12 mouse cellular contexts compared by ENCODE assay signal in the genomic region with DNA sequence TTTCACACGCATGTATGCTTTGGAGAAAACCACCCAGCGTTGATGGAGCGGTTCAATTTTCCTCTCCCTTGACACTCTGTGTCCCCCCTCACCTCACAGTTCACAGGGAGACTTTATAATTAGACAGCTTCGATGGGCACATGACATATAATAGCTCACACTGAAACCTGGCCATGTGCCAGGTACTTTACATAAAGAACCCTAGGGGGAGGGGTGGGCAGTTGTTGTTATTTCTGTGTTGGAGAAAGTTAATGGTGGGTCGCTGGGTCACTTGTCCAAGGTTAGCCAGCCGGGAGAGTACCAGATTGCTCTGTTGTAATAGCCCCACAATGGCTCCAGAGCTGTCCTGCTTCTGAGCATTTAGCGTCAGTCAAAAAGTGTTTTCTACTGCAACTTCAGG.
DNase-seq lines count a peak whose midpoint lies in the region; ATAC-seq lines count a peak whose summit lies in the region.
"Had no signal": no experiment of that assay in that cellular context is flagged by ENCODE, and none has a peak within 500 bp of the region (broad histone marks: within the 10 kb centered on the region; RNA-seq: fewer than 3 reads in every experiment).

No protein-coding gene starts in this region.

- intact Hi-C loops in left cerebral cortex, postnatal 10 days (cut with DNase I), result no loop called here

- WGBS in hindbrain, embryonic 11.5 days, result 66% methylated on average over 7 of the region's 7 CpGs
- WGBS in hindbrain, embryonic 12.5 days, result 38% methylated on average over 7 of the region's 7 CpGs
- 10% methylated on average over 7 of the region's 7 CpGs for WGBS in forebrain, embryonic 16.5 days

- no peaks in the 10 kb centered on the region for H3K4me1 ChIP-seq in hindbrain, embryonic 11.5 days (replicated peaks; ENCODE audit: control insufficient read depth, insufficient read depth, low read length)
- H3K4me1 ChIP-seq in hindbrain, embryonic 12.5 days, result peaks cover 7% of the 10 kb centered on the region
- peaks cover 26% of the 10 kb centered on the region for H3K4me1 ChIP-seq in forebrain, embryonic 16.5 days (replicated peaks; ENCODE audit: control insufficient read depth, insufficient read depth, low read length)
- H3K4me1 ChIP-seq: embryonic facial prominence, embryonic 13.5 days had no signal

- no peaks in the 10 kb centered on the region for H3K27me3 ChIP-seq in hindbrain, embryonic 11.5 days (ENCODE audit: control insufficient read depth, insufficient read depth, low read length)
- H3K27me3 ChIP-seq in hindbrain, embryonic 12.5 days, result no peaks in the 10 kb centered on the region
- no peaks in the 10 kb centered on the region for H3K27me3 ChIP-seq in forebrain, embryonic 16.5 days (replicated peaks; ENCODE audit: control insufficient read depth, insufficient read depth, low read length)

- H3K27ac ChIP-seq in hindbrain, embryonic 11.5 days (ENCODE audit: low read depth, low read length), result no peak overlapping the region
- no peak overlapping the region for H3K27ac ChIP-seq in hindbrain, embryonic 12.5 days
- H3K27ac ChIP-seq in forebrain, embryonic 16.5 days (ENCODE audit: low read length), result no peak overlapping the region
- H3K27ac ChIP-seq: embryonic facial prominence, embryonic 13.5 days had no signal

- no peak for ATAC-seq in cerebellum, adult (ENCODE audit: insufficient number of reproducible peaks, low FRiP score, low TSS enrichment)
- ATAC-seq in hindbrain, embryonic 11.5 days (ENCODE audit: low FRiP score), result no peak
- no peak for ATAC-seq in hindbrain, embryonic 12.5 days (ENCODE audit: low FRiP score)
- peak; percentile 61 for ATAC-seq in forebrain, embryonic 16.5 days

- no peaks in the 10 kb centered on the region for H3K9me3 ChIP-seq in hindbrain, embryonic 11.5 days (ENCODE audit: control insufficient read depth, low read length)
- peaks cover 10% of the 10 kb centered on the region; the same call in 1 of the 2 replicates for H3K9me3 ChIP-seq in hindbrain, embryonic 12.5 days (replicated peaks)
- H3K9me3 ChIP-seq in forebrain, embryonic 16.5 days (ENCODE audit: control insufficient read depth, low read length), result peaks cover 3% of the 10 kb centered on the region; the same call in 1 of the 2 replicates

- no peak overlapping the region for H3K4me2 ChIP-seq in hindbrain, embryonic 11.5 days (replicated peaks; ENCODE audit: low read depth, low read length)
- no peak overlapping the region for H3K4me2 ChIP-seq in hindbrain, embryonic 12.5 days (replicated peaks)
- H3K4me2 ChIP-seq in forebrain, embryonic 16.5 days (ENCODE audit: low read length), result no peak overlapping the region
- H3K4me2 ChIP-seq: embryonic facial prominence, embryonic 13.5 days had no signal

- peak; percentile 11 for DNase-seq in cerebellum, adult 8-10 months
- peak; percentile 31 for DNase-seq in hindbrain, embryonic 11.5 days (ENCODE audit: low spot score)
- peak; percentile 43 for DNase-seq in kidney, postnatal 10 days
- no peak for DNase-seq in left cerebral cortex, postnatal 10 days (ENCODE audit: extremely low spot score in 1 of 2, low spot score in 2 of 2)
- DNase-seq in adrenal gland, postnatal 14 days, result no peak
- DNase-seq: adrenal gland, adult 8-10 months; lung, adult 18-20 months; right cerebral cortex, postnatal 25 days had no signal

- no peak overlapping the region for H3K9ac ChIP-seq in hindbrain, embryonic 11.5 days (ENCODE audit: low read depth, low read length)
- H3K9ac ChIP-seq in hindbrain, embryonic 12.5 days, result no peak overlapping the region
- H3K9ac ChIP-seq in forebrain, embryonic 16.5 days (replicated peaks; ENCODE audit: low read depth, low read length), result no peak overlapping the region
- H3K9ac ChIP-seq: embryonic facial prominence, embryonic 13.5 days had no signal

- no peaks in the 10 kb centered on the region for H3K36me3 ChIP-seq in hindbrain, embryonic 11.5 days (ENCODE audit: control insufficient read depth, insufficient read depth, low read length)
- H3K36me3 ChIP-seq in hindbrain, embryonic 12.5 days, result no peaks in the 10 kb centered on the region
- H3K36me3 ChIP-seq in forebrain, embryonic 16.5 days (ENCODE audit: control insufficient read depth, insufficient read depth), result no peaks in the 10 kb centered on the region
- H3K36me3 ChIP-seq: embryonic facial prominence, embryonic 13.5 days had no signal

- H3K4me3 ChIP-seq in hindbrain, embryonic 11.5 days (ENCODE audit: low read depth, low read length), result no peak overlapping the region
- no peak overlapping the region for H3K4me3 ChIP-seq in hindbrain, embryonic 12.5 days
- H3K4me3 ChIP-seq in forebrain, embryonic 16.5 days (replicated peaks; ENCODE audit: low read length), result no peak overlapping the region
- H3K4me3 ChIP-seq: embryonic facial prominence, embryonic 13.5 days had no signal

Comparison
In these comparisons a context has a peak if more than half of its experiments do, and no peak if none do; other contexts are left out.
1. DNase-seq: peak in cerebellum, adult 8-10 months (single experiment), hindbrain, embryonic 11.5 days (single experiment) and kidney, postnatal 10 days (single experiment); none in left cerebral cortex, postnatal 10 days (0 of 2) and adrenal gland, postnatal 14 days (single experiment).